Mouse (Mus musculus) midbrain, embryonic 11.5 days (tissue): Measurements from ENCODE around the gene Gm13278. TPM values are rescaled to one million over a fixed set of nuclear protein-coding genes. Genes with fewer than 3 reads are reported as not detected.

Source experiments
- ATAC-seq: fragments of 200-750 bp; cut with Nextera tagmentation; 2 replicates; pipeline ENCODE4 v1.8.0; 2017; ENCODE audit warnings: moderate TSS enrichment, moderate library complexity; ENCODE audit not compliant: low FRiP score
- DNase-seq: peaks from one replicate; pipeline ENCODE4 v3.0.0; 2015; ENCODE audit warnings: low spot score; ENCODE audit errors: missing footprints
- H3K27ac ChIP-seq: fragments of 300-500 bp; sonication (generic); 2 replicates; pipeline ENCODE4 v1.5.1; 2014; ENCODE audit warnings: low read depth, low read length
- H3K27me3 ChIP-seq: fragments of 300-500 bp; sonication (generic); 2 replicates; pipeline ENCODE4 v1.6.1; 2014; ENCODE audit warnings: mild to moderate bottlenecking, low read length, moderate library complexity, mixed read lengths; ENCODE audit not compliant: control insufficient read depth, insufficient read depth
- H3K36me3 ChIP-seq: fragments of 300-500 bp; sonication (generic); 2 replicates; pipeline ENCODE4 v1.6.1; 2014; ENCODE audit warnings: mild to moderate bottlenecking, low read length, moderate library complexity, mixed read lengths; ENCODE audit not compliant: control insufficient read depth, insufficient read depth
- H3K4me1 ChIP-seq: fragments of 300-500 bp; sonication (generic); 2 replicates; pipeline ENCODE4 v1.6.1; 2014; ENCODE audit warnings: low read length; ENCODE audit not compliant: control insufficient read depth, insufficient read depth
- H3K4me2 ChIP-seq: fragments of 300-500 bp; sonication (generic); 2 replicates; pipeline ENCODE4 v1.6.1; 2014; ENCODE audit warnings: mild to moderate bottlenecking, moderate library complexity
- H3K4me3 ChIP-seq: fragments of 300-500 bp; sonication (generic); 2 replicates; pipeline ENCODE4 v1.5.1; 2014; ENCODE audit warnings: low read depth, low read length
- H3K9ac ChIP-seq: fragments of 300-500 bp; sonication (generic); 2 replicates; pipeline ENCODE4 v1.6.1; 2014; ENCODE audit warnings: low read length
- H3K9me3 ChIP-seq: fragments of 300-500 bp; sonication (generic); 2 replicates; pipeline ENCODE4 v1.6.1; 2016; ENCODE audit warnings: low read length; ENCODE audit not compliant: control insufficient read depth
- WGBS: fragments of 180-500 bp; shearing (Covaris S2); extraction: QIAGEN DNeasy Blood & Tissue Kit; methylation state at CpG from one replicate; pipeline ENCODE4 v1.1.7; 2014; 5-methylcytosine and 5-hydroxymethylcytosine counted together
- polyA plus RNA-seq: library from polyadenylated mRNA; unstranded; fragments of >200 nt; fragmentation: Nextera tagmentation; extraction: Ambion mirVana; gene quantifications from 2 replicates; pipeline ENCODE4 v1.2.1, GENCODE M21; 2014

Gene Gm13278
- polyA plus RNA-seq, 1 experiment from 2014 or later = not detected

DNA sequence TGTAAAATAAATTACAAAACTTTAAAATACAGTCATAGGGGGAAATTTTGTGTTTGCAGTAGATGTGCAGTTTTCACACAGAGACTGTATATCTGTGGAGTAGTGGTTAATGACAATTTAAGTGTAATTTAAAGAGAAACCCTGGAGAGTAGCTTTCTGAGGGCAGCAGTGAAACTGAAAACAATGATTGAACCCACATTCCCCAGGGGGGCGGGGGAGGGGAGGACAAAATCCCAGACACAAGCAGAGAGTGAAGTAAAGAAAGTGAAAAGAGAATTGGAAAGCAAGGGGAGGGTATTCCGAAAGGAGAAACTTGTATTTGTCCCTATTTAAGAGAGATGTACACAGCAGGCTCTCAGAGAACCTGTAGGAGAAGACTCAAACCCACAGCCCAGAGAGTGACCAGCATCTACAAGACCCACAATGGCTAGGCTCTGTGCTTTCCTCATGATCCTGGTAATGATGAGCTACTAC is 50.1 kb downstream of the Gm13278 start, which contains the start of gene Ifna4:
Gene Ifna4 (plus strand): TSS at position 424 of the 474 bp plus-strand sequence.
- H3K9ac ChIP-seq = no peak within 1 kb of the TSS
- H3K4me2 ChIP-seq = no peak within 1 kb of the TSS
- no peaks in the 10 kb centered on the region for H3K27me3 ChIP-seq
- no peak within 1 kb of the TSS for H3K27ac ChIP-seq
- 29% methylated on average over 2 of the region's 2 CpGs for WGBS
- no peaks in the 10 kb centered on the region for H3K4me1 ChIP-seq
- H3K9me3 ChIP-seq = no peaks in the 10 kb centered on the region
- DNase-seq = no peak
- ATAC-seq = no peak
- no peaks in the 10 kb centered on the region for H3K36me3 ChIP-seq
- no peak within 1 kb of the TSS for H3K4me3 ChIP-seq

Other genes with a start within 250 kb of the Gm13278 start
- gene Ifna15, start 233.3 kb upstream of the Gm13278 start, polyA plus RNA-seq = not detected in 2 replicates
- gene Ifna14, start 219.8 kb upstream of the Gm13278 start, polyA plus RNA-seq = not detected in 2 replicates
- not detected in 2 replicates for gene Ifna9, start 199.2 kb upstream of the Gm13278 start, polyA plus RNA-seq
- not detected in 2 replicates for gene Ifna12, start 188.2 kb upstream of the Gm13278 start, polyA plus RNA-seq
- not detected in 2 replicates for gene C87499, start 157.1 kb upstream of the Gm13278 start, polyA plus RNA-seq
- not detected in 2 replicates for gene Ifna13, start 147.1 kb upstream of the Gm13278 start, polyA plus RNA-seq
- gene Ifna16, start 114.6 kb upstream of the Gm13278 start, polyA plus RNA-seq = not detected in 2 replicates
- not detected in 2 replicates for gene Ifna2, start 107.6 kb upstream of the Gm13278 start, polyA plus RNA-seq
- not detected in 2 replicates for gene Ifnab, start 100.2 kb upstream of the Gm13278 start, polyA plus RNA-seq
- gene Gm26566, start 69.7 kb upstream of the Gm13278 start, polyA plus RNA-seq = 1.4 and 1.6 TPM in 2 replicates
- 153 and 169 TPM in 2 replicates for gene Klhl9, start 69.1 kb upstream of the Gm13278 start, polyA plus RNA-seq
- not detected in 2 replicates for gene Gm13271, start 36.7 kb upstream of the Gm13278 start, polyA plus RNA-seq
- gene Gm13283, start 31.4 kb upstream of the Gm13278 start, polyA plus RNA-seq = 0.15 TPM in 1 of 2 replicates, not detected in the other
- not detected in 2 replicates for gene Gm13290, start 17.7 kb upstream of the Gm13278 start, polyA plus RNA-seq
- not detected in 2 replicates for gene Gm13289, start 14.6 kb upstream of the Gm13278 start, polyA plus RNA-seq
- gene Gm13272, start 11.7 kb upstream of the Gm13278 start, polyA plus RNA-seq = not detected in 2 replicates
- gene Ifnz, start 9.4 kb upstream of the Gm13278 start, polyA plus RNA-seq = not detected in 2 replicates
- gene Gm13276, start 5.8 kb upstream of the Gm13278 start, polyA plus RNA-seq = not detected in 2 replicates
- not detected in 2 replicates for gene Gm13277, start 2.9 kb upstream of the Gm13278 start, polyA plus RNA-seq
- gene Gm13275, start 2.9 kb downstream of the Gm13278 start, polyA plus RNA-seq = not detected in 2 replicates
- gene Gm13279, start 5.8 kb downstream of the Gm13278 start, polyA plus RNA-seq = not detected in 2 replicates
- 0.29 and 0.61 TPM in 2 replicates for gene Gm13285, start 8.1 kb downstream of the Gm13278 start, polyA plus RNA-seq
- not detected in 2 replicates for gene Gm13287, start 11.7 kb downstream of the Gm13278 start, polyA plus RNA-seq
- 0.12 TPM in 1 of 2 replicates, not detected in the other for gene Gm13288, start 14.0 kb downstream of the Gm13278 start, polyA plus RNA-seq
- gene Ifna7, start 24.7 kb downstream of the Gm13278 start, polyA plus RNA-seq = not detected in 2 replicates
- not detected in 2 replicates for gene Ifna11, start 28.4 kb downstream of the Gm13278 start, polyA plus RNA-seq
- gene Ifna6, start 35.9 kb downstream of the Gm13278 start, polyA plus RNA-seq = not detected in 2 replicates
- not detected in 2 replicates for gene Ifna5, start 44.0 kb downstream of the Gm13278 start, polyA plus RNA-seq
- gene Ifna4, start 50.3 kb downstream of the Gm13278 start, polyA plus RNA-seq = not detected in 2 replicates
- gene Ifna1, start 58.5 kb downstream of the Gm13278 start, polyA plus RNA-seq = not detected in 2 replicates
- not detected in 2 replicates for gene Ifne, start 88.7 kb downstream of the Gm13278 start, polyA plus RNA-seq